Mouse (Mus musculus) G1E (cell line): ENCODE measurements at regions not wholly inside any gene's neighbourhood (a gene's known extent, or its start where the extent isn't known, plus 50 kb on each side); places are given as distances from the start of the nearest gene placed in this dataset.

ENCODE experiments used
- CTCF ChIP-seq: IDR thresholded peaks from 2 replicates; pipeline ENCODE4 v1.5.1; 2012; ENCODE audit warnings: low read depth, low read length, inconsistent platforms, mixed read lengths
- GATA1 ChIP-seq: IDR thresholded peaks from 2 replicates; pipeline ENCODE4 v1.6.1; 2012; ENCODE audit warnings: borderline replicate concordance, low read length, inconsistent platforms, mixed read lengths
- GATA2 ChIP-seq: IDR thresholded peaks from 2 replicates; pipeline ENCODE4 v1.6.1; 2012; ENCODE audit warnings: low read depth, low read length, inconsistent platforms, borderline replicate concordance
- POLR2AphosphoS5 ChIP-seq: IDR thresholded peaks from 2 replicates; pipeline ENCODE4 v1.6.1; 2012; ENCODE audit warnings: low read depth, low read length, inconsistent platforms; ENCODE audit not compliant: insufficient replicate concordance
- TAL1 ChIP-seq: conservative IDR thresholded peaks from 2 replicates; pipeline ENCODE4 v1.6.1; 2012; ENCODE audit warnings: low read depth, low read length, inconsistent platforms, mixed read lengths

GRCm38 (mm10) chr9:73392036-73392435, 278.8 kb downstream of the Rsl24d1 start:
- TF ChIP-seq CTCF (no peak), TAL1 (no peak), GATA1 (no peak), POLR2AphosphoS5 (no peak), GATA2 (no peak)
